Mouse (Mus musculus) frontal cortex, postnatal 36 days (tissue): ENCODE measurements around the gene Mdm2.
"Not testable (repeated sequence)": the region's sequence is repeated elsewhere in the genome, so short reads cannot be mapped to it uniquely, and the experiment has no call there.

Experiments used
- DNase-seq, 2 experiments: peaks; one replicate each; pipeline ENCODE4 v3.0.0; 2022; ENCODE audit warnings: low spot score in 2 of 2

Gene Mdm2

DNA sequence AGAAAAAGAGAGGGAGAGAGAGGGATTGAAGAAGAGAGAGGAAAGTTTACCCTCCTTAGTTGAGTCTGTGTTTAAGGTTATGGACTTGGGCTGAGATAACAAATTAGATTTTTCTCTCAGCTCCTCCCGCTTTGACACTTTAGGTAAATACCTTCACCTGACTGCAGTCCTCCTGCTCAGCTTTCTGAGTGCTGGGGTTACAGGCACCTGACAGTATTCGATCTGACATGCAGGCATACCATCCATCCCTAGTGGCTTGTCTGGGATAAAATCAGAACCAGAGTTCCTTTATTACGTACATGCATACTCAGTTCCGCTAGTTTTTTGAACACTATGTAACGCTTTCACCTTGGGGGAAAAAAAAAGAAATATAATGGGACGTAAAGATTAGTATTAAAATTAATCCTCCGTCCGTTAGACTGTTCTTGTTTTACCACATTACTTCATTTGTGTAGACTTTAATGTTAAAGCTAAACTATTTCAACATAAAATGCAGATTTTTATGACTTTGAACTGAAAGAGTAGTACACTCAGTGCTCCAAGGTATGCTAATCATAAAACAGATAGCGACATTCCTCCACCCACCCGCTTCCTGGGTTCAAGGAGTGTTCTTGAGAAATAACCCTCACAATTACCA, 38.6 kb upstream of the Mdm2 start:
- DNase-seq, result no peak

DNA sequence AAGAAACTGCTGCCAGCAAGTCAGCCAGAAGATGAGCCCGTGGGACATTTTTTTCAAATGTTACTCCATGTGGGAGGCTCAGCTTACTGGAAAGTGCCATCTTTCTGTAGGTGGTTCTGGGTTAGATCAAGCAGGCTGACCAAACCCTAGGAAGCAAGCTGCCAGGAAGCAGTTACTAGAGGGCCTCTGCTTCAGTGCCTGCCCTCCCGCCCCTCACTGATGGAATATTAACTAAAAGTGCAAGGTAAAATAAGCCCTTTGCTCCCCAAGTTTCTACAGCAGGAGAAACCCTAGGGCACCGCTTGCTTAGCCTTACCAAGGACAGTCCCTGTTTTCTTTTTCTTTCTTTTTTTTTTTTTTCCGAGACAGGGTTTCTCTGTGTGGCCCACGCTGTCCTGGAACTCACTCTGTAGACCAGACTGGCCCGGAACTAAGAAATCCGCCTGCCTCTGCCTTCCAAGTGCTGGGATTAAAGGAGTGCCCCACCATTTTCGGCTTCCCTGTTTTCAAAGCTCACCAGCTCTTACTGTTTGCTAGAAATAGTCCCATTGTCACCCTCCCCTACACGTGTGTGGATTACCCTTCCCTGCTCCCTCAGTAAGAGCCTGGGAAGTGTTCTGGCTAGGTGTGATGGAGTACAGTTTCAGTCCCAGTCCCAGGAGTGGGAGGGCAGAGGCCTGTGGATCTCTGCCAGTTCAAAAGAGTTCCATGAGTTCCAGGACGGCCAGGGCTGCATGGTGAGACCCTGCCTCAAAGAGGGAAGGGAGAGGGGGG, 37.9 kb upstream of the Mdm2 start:
- no peak for DNase-seq

DNA sequence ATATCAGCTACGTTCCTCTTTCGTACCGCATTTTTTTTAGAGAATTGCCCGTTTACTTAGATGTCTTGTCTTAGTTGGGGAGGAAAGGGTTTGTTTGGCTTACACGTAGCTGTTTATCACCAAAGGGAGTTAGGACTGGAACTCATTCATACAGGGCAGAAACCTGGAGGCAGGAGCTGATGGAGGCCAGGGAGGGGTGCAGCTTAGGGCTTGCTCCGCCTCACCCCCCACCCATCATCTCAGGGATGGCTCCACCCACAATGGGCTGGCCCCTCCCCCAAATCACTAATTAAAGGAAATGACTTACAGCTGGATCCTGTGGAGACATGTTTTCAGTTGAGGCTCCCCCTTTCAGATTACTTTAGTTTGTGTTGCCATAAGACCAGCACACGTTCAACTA, 37.2 kb upstream of the Mdm2 start:
- no peak for DNase-seq

DNA sequence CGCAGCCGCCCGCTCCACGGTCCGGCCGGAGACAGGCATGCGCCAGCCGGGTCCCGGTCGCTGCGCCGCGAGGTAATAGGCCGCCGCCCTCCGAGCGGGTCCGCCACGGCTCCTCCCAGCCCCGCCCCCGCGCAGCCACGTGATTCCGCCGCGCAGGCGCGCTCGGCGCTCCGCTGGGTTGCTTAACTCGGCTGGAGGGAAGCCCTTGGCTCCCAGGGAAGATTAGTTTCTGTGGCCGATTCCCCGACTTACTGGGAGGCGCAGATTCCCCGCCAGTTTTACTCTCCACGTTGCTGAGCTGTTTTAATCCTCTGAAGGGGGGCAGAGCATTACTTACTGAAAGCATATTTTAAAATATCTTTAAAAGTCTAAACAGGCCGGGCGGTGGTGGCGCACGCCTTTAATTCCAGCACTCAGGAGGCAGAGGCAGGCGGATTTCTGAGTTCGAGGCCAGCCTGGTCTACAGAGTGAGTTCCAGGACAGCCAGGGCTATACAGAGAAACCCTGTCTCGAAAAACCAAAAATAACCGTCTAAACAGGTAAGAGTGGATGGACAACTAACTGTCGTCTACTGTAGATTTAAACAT, 35.8 kb upstream of the Mdm2 start, which contains the start of gene Slc35e3:
Gene Slc35e3, minus strand, starts transcription at position 69 of the 587 bp plus-strand sequence.
- peak; percentile 94 to 95 for DNase-seq

DNA sequence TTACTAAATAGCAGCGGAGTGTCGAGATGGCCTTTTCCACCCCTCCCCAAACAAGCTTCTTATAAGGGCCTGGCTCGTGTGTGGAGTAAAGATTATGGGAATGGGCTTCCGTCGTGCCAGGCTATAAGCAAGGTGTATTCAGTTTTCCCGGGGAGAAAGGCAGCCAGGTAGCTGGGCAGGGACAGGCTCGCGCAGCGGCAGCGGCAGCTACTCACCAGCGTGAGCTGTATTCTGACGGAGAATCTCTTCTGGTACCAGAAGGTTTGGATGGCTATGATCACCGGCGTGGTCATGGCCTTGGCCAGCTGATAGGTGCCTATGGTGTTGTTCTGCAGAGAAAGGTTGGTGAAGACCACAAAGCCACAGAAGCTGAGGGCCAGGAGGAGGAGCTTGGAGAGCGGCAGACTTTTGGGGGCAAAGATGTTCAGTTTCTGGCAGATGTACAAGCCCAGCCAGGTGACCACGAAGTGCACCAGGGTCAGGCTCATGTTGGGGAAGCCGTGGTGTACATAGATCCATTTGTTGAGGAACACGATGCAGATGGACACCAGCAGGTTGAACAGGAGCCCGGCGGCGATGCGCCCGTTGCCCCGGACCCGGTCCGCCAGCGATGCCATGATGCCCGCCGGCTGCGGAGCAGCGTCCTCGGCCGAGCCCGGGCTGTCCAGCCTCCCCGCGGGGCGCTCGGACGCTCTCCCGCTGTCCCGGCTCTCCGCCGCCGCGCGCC, 35.2 kb upstream of the Mdm2 start:
- DNase-seq, result peak; percentile 26 to 36

DNA sequence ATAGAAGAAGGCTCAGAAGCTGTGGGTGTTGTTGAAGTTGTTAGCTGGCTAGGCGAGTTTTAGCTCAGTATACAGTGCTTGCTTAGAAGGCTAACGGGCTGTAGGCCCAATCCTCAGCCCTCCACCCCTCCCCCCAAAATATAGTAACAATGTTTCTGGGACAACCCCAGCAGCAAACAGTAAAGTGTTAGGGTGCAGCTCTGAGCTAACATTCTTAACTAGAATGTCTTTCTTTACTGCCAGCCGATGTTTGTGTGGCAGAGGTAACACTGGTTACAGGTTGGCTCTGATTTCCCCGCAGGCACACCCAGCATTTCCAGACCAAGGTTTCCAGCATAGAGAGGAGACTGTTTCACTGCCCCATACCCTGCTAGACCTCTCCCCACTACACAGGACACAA, 33.4 kb upstream of the Mdm2 start:
- no peak for DNase-seq

DNA sequence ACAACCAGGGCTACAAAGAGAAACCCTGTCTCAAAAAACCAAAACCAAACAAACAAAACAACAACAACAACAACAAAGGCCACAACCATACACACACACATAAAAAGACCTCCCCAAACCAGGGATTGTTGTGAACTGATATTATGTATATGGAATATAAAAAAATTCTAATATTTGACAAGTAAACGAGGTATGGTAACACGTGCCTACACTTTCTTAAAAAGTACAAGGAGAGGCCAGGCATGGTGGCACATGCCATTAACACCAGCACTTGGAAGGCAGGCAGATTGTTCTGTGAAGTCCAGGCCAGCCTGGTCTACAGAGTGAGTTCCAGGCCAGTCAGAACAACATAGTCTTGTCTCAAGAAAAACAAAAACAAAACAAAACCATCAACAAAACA, 32.6 kb upstream of the Mdm2 start:
- DNase-seq, result no peak

DNA sequence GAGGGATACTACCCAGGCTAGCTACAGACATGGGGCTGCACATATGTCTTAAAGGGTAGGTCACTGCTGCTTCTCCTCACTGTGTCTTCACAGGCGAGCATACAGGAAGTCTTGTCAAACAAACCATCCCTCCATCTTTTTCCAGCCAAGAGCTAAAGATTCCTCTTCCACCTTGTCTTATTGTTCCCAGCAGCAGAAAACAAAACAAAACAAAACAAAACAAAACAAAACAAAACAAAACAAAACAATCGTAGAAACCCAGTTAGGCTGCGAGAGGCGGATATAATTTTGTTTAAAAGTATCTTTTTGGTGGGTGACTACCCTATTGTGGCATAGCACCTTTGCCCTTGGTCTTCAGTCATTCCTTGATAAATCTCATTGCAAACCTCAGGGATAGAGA, 32.1 kb upstream of the Mdm2 start:
- DNase-seq, result no peak

DNA sequence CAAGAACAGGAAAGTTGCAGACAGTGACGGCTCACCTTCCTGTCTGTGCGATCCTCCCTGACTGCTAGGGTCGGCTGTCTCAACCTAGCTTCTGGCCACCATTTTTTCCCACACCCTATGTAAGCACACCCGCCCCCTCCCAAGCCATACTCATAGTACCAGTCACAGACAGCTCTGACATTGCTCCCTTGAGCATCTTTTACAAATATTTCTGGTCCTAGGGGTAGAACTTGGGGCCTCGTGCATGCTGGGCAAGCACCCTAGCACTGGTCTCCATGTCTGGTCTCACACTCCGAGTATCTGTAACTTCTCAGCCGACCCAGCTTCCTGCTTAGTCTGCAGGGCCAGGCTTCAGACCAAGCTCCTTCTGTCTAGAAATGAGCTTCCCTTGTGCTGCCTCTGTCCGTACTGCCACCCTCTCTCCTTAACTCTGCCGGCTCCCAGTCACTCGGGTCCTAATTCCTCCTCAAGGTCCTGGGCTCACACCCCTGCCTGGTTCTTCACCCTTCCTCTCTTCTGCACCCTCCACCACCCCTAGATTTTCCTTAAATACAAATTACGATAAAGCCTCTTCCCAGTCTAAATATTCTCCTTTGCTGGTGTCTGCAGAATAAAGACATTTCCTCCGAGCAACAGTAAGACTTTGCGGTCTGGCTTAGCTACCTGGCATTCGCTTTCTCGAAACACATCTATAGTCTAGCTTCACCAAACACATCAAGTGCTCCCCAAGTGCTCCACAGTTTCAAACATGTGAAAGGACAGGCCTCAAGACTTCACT, 31.3 kb upstream of the Mdm2 start:
- no peak for DNase-seq

DNA sequence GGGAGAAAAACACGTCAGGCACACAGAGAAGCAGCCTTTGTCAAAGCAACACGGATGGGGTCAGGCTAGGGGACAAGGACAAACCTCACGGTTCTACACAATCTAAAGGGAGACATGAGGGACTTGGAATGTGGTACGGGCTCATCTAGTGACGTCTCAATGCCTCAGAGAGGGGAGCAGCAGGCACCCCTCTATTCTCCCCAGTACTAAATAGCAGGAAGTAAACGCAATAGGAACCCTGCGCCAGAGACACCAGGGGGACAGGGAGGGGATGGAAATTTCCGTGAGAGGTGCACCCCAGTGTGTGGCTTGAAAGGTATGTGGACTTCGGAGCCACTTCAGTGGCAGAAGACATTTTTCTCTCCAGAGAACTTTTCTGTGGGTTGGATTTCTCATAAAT, 30.4 kb upstream of the Mdm2 start:
- DNase-seq, result no peak

DNA sequence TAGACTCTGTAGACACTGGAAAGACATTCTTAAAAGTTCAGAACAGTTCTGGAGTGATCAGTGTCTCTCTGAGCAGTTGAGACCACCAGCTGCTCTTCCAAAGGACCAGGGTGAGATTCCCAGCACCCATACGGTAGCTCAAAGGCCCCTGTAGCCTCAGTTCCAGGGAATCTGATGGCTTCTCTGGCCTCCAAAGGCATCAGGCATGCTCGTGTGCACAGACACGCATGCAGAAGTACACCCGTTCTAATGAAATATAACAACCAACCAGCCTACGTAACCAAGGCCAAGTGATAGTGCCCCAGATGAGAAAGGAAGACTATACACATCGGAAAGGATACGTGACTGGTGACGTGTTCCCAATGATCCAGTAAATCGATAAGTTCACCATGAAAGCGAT, 29.6 kb upstream of the Mdm2 start:
- no peak for DNase-seq

DNA sequence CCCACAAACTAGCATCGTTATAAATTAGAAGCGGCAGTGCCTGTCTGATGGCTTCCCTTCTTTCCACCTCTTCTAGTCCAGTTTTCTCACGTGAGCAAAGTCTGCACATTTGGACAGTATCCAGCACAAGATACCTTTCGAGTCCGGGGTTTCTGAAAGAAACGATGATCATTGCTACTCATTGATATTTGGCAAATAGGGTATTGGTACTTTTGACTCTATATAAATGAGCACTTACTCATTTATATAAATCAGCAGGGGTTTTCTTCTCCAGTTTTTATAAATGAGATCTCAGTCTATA, 29.0 kb upstream of the Mdm2 start:
- no peak for DNase-seq

DNA sequence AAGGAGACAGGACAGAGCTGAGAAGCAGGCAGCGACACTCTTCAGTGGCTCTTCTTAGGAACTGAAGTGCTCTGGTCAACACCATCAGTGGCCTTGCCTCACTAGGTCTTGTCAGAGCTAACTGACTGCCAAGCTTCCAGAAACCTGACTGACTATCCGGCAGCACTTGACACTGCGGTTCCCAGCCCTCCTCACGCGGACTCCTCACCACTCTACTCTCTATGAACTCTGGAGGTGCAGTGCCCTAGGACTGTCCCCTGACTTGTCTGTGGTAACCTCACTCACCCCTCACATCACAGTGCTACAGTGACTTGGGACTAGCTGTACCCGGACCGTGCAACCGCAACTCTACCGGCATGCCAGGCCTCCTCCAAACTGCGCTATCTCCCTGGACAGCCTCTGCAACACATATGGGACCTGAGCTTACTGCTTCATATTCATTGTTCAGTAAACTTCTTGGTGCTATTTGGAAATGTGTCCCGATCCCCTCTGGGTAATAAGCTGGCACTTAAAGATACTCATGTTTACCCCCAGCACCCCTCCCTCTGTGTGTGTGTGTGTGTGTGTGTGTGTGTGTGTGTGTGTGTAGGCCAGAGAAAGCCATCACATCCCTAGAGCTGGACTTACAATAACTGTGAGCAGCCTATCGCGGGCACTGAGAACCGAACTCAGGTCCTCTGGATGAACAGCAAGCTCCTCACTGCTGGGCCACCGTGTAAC, 28.5 kb upstream of the Mdm2 start:
- no peak for DNase-seq

DNA sequence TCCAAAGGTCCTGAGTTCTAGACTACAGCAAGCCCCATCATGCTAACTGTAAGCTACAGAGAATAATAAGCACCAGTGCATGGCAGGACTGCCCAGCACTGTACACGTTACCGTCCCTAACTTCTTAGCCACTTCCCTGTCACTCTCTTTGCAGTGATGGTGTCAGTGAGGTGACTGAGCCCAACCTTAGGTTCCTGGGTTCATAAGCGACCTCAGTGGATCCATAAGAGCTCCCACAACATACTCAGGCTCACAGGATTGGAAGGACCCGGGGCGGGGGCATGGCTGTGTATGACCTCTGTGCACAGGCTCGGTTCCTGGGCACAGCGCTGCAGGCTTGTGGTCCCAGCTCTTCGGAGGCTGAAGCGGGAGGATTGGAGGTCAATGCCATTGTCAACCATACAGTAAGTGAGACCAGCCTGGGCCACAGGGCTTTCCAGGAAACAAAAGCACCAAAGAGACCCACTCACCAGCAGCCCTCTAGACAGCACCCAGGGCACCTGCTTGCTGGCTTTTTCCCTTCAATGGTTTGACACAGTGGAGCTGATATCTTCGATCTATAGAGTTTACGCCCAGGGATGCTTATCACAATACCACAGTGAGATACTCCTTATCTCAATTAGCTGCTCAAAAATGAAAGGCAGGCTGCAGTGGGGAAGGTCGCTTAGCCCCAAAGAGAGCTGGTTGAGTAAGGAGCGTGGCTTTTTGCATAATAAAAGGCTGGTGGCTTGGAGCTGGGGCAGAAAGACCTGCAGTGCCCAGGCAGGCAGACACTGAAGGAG, 27.8 kb upstream of the Mdm2 start:
- DNase-seq, result no peak

DNA sequence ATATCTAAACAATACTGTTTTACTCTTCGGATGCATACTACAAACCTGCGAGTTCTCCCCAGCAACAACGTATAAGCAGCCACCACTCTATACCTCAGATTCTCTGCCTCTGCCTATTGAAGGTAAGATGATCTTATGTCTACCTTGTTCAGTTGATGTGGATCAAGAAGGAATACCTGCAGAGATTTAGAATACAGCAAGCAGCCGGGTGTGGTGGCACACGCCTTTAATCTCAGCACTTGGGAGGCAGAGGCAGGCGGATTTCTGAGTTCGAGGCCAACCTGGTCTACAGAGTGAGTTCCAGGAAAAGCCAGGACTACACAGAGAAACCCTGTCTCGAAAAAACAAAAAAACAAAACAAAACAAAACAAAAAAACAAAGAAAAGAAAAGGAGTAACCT, 26.9 kb upstream of the Mdm2 start:
- not testable (repeated sequence) for DNase-seq

DNA sequence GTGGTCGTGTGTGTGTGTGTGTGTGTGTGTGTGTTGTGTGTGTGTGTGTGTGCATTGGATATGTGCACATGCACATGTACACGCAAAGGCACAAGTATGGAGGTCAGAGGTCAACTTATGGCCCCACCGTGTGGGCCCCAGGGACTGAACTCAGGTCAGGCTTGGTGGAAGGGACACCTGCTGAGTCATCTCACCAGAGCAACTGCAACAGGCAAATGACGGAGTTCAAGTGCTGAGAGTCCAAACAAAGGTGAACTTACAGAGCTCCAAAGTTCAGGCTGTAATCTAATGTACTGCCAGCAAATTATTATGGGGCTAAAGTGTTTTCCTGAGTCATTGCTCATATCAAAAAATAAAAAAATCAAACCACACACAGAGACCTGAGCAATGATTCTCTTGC, 26.5 kb upstream of the Mdm2 start:
- no peak for DNase-seq

DNA sequence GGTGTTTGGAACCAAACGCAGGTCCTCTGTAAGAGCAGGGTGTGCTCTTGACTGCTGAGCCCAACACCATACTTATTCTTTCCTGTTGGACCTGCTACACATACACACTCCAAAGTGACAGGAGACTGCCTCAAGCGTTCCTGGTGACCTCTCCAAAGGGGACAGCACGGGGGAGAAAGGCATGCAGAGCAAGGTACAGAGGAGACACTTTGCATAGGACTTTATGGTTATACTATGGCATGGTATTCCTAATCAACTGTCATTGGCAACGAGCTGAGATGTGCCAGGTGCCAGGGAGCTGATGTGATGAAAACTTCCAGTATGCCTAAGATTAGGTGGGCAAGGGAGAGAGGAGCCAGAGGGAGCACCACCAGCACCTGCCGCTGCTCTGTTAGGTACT, 26.0 kb upstream of the Mdm2 start:
- no peak for DNase-seq

DNA sequence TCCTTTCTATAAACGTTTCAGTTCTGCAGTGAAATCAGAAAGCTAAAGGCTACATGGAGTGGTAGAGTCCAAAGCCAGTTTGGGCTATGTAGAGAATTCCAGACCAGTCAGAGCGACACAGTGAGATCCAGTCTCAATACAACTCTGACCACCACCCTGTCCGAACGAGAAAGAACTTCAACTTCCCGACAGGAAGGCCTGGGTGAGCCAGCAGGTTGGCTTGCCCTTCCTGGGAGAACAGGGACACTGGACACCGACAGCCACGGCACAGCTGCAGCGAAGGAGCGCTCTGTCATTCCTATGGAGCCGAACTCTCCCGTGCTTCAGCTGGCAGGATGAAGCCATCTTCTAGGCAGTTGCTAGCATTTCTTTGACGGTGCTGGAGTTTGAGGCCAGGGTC, 24.8 kb upstream of the Mdm2 start:
- not testable (repeated sequence) for DNase-seq

DNA sequence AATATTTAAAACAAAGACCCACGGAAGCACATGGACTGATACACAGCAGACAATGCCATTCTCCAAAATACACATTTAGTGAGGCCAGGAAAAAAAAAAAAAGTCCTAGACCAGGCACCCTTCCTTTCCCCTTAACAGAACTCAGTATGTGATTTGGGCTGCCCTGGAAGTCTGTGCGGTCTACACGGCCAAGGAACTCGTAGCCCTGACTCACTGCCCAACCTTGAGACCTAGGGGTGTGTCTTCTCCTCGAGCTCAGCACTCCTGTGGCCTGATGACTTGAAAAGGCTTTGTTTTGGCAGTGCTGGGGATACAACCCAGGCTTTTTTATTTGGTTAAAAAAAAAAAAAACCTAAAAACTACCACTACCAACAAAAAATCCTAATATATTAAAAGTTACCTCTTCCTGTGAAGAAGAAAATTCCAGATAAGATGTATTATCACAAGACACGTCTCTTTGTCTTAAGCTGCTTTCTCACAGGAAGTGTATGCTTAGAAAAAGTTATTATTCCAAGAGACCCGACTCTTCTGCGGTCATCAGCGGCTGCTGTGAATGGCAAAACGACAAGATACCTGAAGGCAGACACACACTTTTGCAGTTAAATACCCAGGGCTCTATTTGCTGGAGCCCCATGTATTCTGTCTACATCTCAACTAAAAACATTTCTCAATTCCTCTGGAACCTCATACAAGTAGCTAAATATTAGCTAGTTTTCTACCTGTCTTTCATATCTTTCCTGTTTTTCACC, 23.7 kb upstream of the Mdm2 start:
- DNase-seq, result not testable (repeated sequence)

DNA sequence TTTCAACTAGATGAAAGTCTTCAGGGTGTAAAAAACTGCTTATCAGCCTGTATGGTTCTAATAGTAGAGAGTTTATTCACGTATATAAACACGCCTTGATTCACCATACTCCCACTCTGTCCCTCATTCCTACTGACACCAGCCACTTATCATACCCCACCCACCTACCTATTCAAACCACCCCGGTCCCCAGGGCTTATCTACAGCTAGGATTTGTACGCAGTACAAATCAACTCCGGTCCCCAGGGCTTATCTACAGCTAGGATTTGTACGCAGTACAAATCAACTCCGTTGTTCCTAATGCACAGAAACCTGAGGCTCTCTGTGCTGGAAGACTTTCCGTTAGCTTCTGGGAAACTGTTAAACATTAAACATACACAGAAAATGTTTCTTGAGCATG, 23.1 kb upstream of the Mdm2 start:
- DNase-seq, result not testable (repeated sequence)
